Mouse (Mus musculus) myocyte (in vitro differentiated cells): Measurements from ENCODE around the gene Dgkz. TPM values are rescaled to one million over a fixed set of nuclear protein-coding genes. Genes with fewer than 3 reads are reported as not detected.

Source experiments
- H3K27me3 ChIP-seq: one replicate; pipeline ENCODE4 v1.6.1; 2011; ENCODE audit not compliant: control insufficient read depth, insufficient read depth, insufficient read length
- H3K36me3 ChIP-seq: one replicate; pipeline ENCODE4 v1.6.1; 2011; ENCODE audit not compliant: control insufficient read depth, insufficient read depth
- H3K4me2 ChIP-seq: one replicate; pipeline ENCODE4 v1.6.1; 2011; ENCODE audit warnings: low read depth, control low read depth
- H3K4me3 ChIP-seq: one replicate; pipeline ENCODE4 v1.5.1; 2011; ENCODE audit warnings: mild to moderate bottlenecking, control low read depth, moderate library complexity
- H3K79me2 ChIP-seq: one replicate; pipeline ENCODE4 v1.6.1; 2011; ENCODE audit not compliant: control insufficient read depth, insufficient read depth
- H3ac ChIP-seq: one replicate; pipeline ENCODE4 v1.6.1; 2011; ENCODE audit not compliant: control insufficient read depth, insufficient read length
- CEBPB ChIP-seq: IDR thresholded peaks from 2 replicates; pipeline ENCODE4 v1.6.1; 2011; ENCODE audit warnings: mild to moderate bottlenecking, moderate library complexity; ENCODE audit not compliant: poor library complexity, insufficient read depth, severe bottlenecking
- E2F4 ChIP-seq: IDR thresholded peaks from one replicate; pipeline ENCODE4 v1.6.1; 2011; ENCODE audit warnings: mild to moderate bottlenecking, control low read depth, moderate library complexity; ENCODE audit not compliant: insufficient read depth
- MAX ChIP-seq: IDR thresholded peaks from one replicate; pipeline ENCODE4 v1.6.1; 2011; ENCODE audit warnings: low read depth, mild to moderate bottlenecking, control low read depth
- MYOD1 ChIP-seq, 3 experiments: IDR thresholded peaks; one replicate each; pipeline ENCODE4 v1.6.1; 2011; ENCODE audit warnings: control low read depth in 2 of 3, low read depth in 2 of 3, mild to moderate bottlenecking in 2 of 3, moderate library complexity in 1 of 3; ENCODE audit not compliant: insufficient read length in 2 of 3, control insufficient read depth in 1 of 3
- MYOG ChIP-seq, 3 experiments: IDR thresholded peaks; one replicate each; pipeline ENCODE4 v1.6.1; 2011; ENCODE audit warnings: control low read depth in 2 of 3, low read depth in 2 of 3, mild to moderate bottlenecking in 2 of 3; ENCODE audit not compliant: insufficient read length in 2 of 3, control insufficient read depth in 1 of 3, insufficient read depth in 1 of 3
- POLR2A ChIP-seq: IDR thresholded peaks from one replicate; pipeline ENCODE4 v1.6.1; 2011; ENCODE audit warnings: low read depth, mild to moderate bottlenecking, control low read depth, moderate library complexity; ENCODE audit not compliant: insufficient read length
- POLR2AphosphoS2 ChIP-seq: IDR thresholded peaks from one replicate; pipeline ENCODE4 v1.6.1; 2011; ENCODE audit warnings: low read depth, control low read depth; ENCODE audit not compliant: insufficient read length
- REST ChIP-seq: IDR thresholded peaks from one replicate; pipeline ENCODE4 v1.6.1; 2011; ENCODE audit warnings: mild to moderate bottlenecking, control low read depth, moderate library complexity; ENCODE audit not compliant: insufficient read depth, insufficient read length
- SRF ChIP-seq: IDR thresholded peaks from one replicate; pipeline ENCODE4 v1.6.1; 2011; ENCODE audit warnings: low read depth; ENCODE audit not compliant: control insufficient read depth, insufficient read length
- TCF12 ChIP-seq: IDR thresholded peaks from one replicate; pipeline ENCODE4 v1.6.1; 2011; ENCODE audit warnings: mild to moderate bottlenecking, control low read depth; ENCODE audit not compliant: poor library complexity, insufficient read depth, severe bottlenecking
- TCF3 ChIP-seq: IDR thresholded peaks from one replicate; pipeline ENCODE4 v1.6.1; 2011; ENCODE audit warnings: low read depth, control low read depth; ENCODE audit not compliant: insufficient read length
- USF1 ChIP-seq: IDR thresholded peaks from one replicate; pipeline ENCODE4 v1.6.1; 2011; ENCODE audit warnings: low read depth, mild to moderate bottlenecking, control low read depth, moderate library complexity
- polyA plus RNA-seq: library from polyadenylated mRNA; unstranded; fragments of >200 nt; fragmentation: generic; extraction: Trizol; gene quantifications from one replicate; pipeline ENCODE4 v1.2.1, GENCODE M21; 2012; ENCODE audit warnings: missing spikeins

Dgkz gene
- polyA plus RNA-seq, 1 experiment = 68.4 TPM

GRCm38 (mm10) chr2:91944170-91944950, 31.3 kb downstream of the Dgkz start:
- no peak overlapping the region for H3ac ChIP-seq
- H3K79me2 ChIP-seq = peaks cover 16% of the 10 kb centered on the region
- H3K4me3 ChIP-seq = no peak overlapping the region
- TF ChIP-seq CEBPB (no peak), USF1 (no peak), TCF3 (no peak), POLR2AphosphoS2 (peak; percentile 18), REST (no peak), MYOD1 (IDR thresholded peaks at IDR 0.05; ENCODE audit: control insufficient read depth in 1 of 3, insufficient read length in 2 of 3, low read depth in 2 of 3) (peak in 1 of 3 experiments; percentile 56), SRF (peak; percentile 37), TCF12 (no peak), MYOG (IDR thresholded peaks at IDR 0.05; ENCODE audit: control insufficient read depth in 1 of 3, insufficient read depth in 1 of 3, insufficient read length in 2 of 3, low read depth in 2 of 3) (peak in 1 of 3 experiments; percentile 25), POLR2A (no peak), E2F4 (no peak), MAX (no peak)
- peaks cover 8% of the 10 kb centered on the region for H3K36me3 ChIP-seq
- peak overlapping the region; percentile 10 for H3K4me2 ChIP-seq
- H3K27me3 ChIP-seq = no peaks in the 10 kb centered on the region

- H3K4me2 ChIP-seq = no peak overlapping the region
- H3K79me2 ChIP-seq = peaks cover 16% of the 10 kb centered on the region
- H3K4me3 ChIP-seq = no peak overlapping the region
- peaks cover 15% of the 10 kb centered on the region for H3K36me3 ChIP-seq
- H3ac ChIP-seq = no peak overlapping the region
- TF ChIP-seq POLR2AphosphoS2 (no peak), SRF (no peak), POLR2A (no peak), TCF12 (no peak), REST (no peak), TCF3 (no peak), MYOG (IDR thresholded peaks at IDR 0.05; ENCODE audit: control insufficient read depth in 1 of 3, insufficient read depth in 1 of 3, insufficient read length in 2 of 3, low read depth in 2 of 3) (no peak), MAX (no peak), MYOD1 (IDR thresholded peaks at IDR 0.05; ENCODE audit: control insufficient read depth in 1 of 3, insufficient read length in 2 of 3, low read depth in 2 of 3) (no peak), CEBPB (no peak), USF1 (no peak), E2F4 (no peak)
- H3K27me3 ChIP-seq = no peaks in the 10 kb centered on the region
Observed at GRCm38 (mm10) chr2:91942356-91942755, 33.3 kb downstream of the Dgkz start.

DNA sequence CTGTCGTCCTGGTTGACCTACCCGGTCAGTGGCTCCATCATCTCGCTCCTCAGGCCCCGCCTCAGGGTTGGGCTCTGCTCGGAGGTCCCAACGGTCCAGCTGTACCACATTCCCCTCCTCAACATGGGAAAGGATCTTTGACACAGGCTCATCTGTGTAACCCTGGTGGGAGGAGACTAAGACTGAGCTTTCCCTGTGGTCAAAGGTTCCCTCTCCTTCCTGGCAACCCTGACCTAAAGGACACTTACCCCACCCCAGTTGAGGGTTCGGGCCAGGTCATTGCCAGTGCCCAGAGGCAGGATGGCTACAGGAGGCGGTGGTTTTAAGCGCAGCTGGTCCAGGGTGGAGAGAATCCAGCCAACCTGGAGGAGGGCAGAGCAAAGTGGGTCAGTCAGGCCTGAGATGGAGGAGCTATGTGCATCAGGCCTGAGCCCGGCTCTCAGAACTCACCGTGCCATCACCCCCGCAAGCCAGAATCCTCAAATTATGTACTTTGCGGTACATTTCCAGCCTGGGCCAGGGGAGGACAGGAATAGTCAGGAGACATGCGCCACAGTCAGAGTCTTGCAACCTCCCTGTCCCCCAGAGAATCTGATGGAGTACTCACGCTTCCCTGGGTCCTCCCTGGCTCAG, 36.2 kb downstream of the Dgkz start:
- H3K4me3 ChIP-seq = no peak overlapping the region
- no peak for TF ChIP-seq POLR2AphosphoS2
- no peak for TF ChIP-seq REST
- TF ChIP-seq MYOD1 (IDR thresholded peaks at IDR 0.05; ENCODE audit: control insufficient read depth in 1 of 3, insufficient read length in 2 of 3, low read depth in 2 of 3) = no peak
- no peak for TF ChIP-seq MAX
- no peak for TF ChIP-seq POLR2A
- no peak for TF ChIP-seq TCF3
- TF ChIP-seq SRF = no peak
- TF ChIP-seq E2F4 = no peak
- no peak for TF ChIP-seq TCF12
- no peak for TF ChIP-seq MYOG (IDR thresholded peaks at IDR 0.05; ENCODE audit: control insufficient read depth in 1 of 3, insufficient read depth in 1 of 3, insufficient read length in 2 of 3, low read depth in 2 of 3)
- no peak for TF ChIP-seq USF1
- TF ChIP-seq CEBPB = no peak
- H3ac ChIP-seq = no peak overlapping the region
- no peaks in the 10 kb centered on the region for H3K79me2 ChIP-seq
- H3K36me3 ChIP-seq = peaks cover 20% of the 10 kb centered on the region
- no peak overlapping the region for H3K4me2 ChIP-seq
- H3K27me3 ChIP-seq = no peaks in the 10 kb centered on the region

DNA sequence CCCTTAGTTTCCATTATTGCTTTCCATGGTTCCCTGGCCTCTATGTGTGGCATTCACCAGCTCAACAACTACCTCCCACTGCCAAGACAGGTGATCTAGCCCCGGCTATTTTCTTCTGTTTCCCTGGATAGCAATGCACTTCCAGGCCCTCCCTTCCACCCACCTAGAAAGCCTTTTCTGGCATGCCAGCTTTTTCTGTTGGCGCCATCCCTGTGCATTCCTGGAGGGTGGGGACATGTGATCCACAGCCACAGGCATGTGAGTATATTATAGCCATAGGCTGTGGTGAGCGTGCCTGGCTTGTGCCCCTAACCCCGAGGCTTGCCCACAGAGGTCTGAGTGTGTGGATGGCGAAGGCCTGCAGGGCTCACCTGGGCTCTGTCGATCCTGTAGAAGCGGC, 39.5 kb downstream of the Dgkz start:
- TF ChIP-seq E2F4 (no peak), TCF12 (no peak), POLR2A (no peak), MYOG (IDR thresholded peaks at IDR 0.05; ENCODE audit: control insufficient read depth in 1 of 3, insufficient read depth in 1 of 3, insufficient read length in 2 of 3, low read depth in 2 of 3) (no peak), TCF3 (no peak), SRF (no peak), POLR2AphosphoS2 (no peak), MAX (no peak), MYOD1 (IDR thresholded peaks at IDR 0.05; ENCODE audit: control insufficient read depth in 1 of 3, insufficient read length in 2 of 3, low read depth in 2 of 3) (no peak)
- Histone ChIP-seq H3K36me3 (peaks cover 16% of the 10 kb centered on the region), H3ac (no peak overlapping the region), H3K4me3 (no peak overlapping the region), H3K79me2 (no peaks in the 10 kb centered on the region), H3K27me3 (no peaks in the 10 kb centered on the region), H3K4me2 (no peak overlapping the region)
